Mouse (Mus musculus): Measurements from ENCODE around the gene Tpcn2.

DNA sequence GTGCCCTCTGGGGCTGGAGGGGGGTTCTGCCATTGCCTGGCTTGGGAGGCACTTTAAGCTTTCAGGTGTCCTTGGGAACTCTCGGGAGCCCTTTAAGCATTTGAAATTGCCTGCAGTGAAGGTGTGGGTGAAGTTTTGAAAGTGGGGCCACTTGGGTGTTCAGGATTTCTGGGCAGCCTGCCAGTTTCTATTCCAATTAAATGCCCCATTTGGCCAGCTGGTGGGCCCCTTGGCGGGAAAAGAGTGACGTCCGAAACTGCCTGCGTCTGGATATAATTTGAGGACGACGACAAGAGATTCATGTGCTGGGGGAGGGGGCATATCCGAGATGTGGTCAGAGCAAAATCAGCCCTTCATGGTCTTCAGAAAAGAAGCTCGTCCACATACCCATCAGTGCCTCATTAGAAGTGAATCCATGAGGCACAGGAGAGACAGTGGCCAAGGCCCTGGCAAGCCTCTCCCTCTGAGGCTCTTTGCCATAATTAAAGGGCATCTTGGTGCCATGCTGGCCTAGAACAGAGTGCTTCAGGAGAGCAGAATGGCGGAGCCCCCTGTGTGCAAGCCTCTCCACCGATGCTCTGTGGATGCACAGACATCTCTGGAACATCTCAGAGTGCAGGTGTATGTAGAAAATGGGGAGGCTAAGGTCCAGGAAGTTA lies 102.3 kb downstream of the Tpcn2 start:
- TF ChIP-seq CTCF (IDR thresholded peaks at IDR 0.05; ENCODE audit: extremely low read depth, insufficient read depth, low read length) (no peak), POLR2A (IDR thresholded peaks at IDR 0.05; ENCODE audit: extremely low read depth, insufficient read depth, low read length) (no peak)
